Mouse (Mus musculus): ENCODE measurements around the gene Olfr1448. TPM values are rescaled to one million over a fixed set of nuclear protein-coding genes. Genes with fewer than 3 reads are reported as not detected.
"Not testable (repeated sequence)": the region's sequence is repeated elsewhere in the genome, so short reads cannot be mapped to it uniquely, and the experiment has no call there.

Gene Olfr1448
- total RNA-seq (2021), result not detected
- long read RNA-seq, experiment 1, result 0 reads
- long read RNA-seq, experiment 2, result 0 reads

DNA sequence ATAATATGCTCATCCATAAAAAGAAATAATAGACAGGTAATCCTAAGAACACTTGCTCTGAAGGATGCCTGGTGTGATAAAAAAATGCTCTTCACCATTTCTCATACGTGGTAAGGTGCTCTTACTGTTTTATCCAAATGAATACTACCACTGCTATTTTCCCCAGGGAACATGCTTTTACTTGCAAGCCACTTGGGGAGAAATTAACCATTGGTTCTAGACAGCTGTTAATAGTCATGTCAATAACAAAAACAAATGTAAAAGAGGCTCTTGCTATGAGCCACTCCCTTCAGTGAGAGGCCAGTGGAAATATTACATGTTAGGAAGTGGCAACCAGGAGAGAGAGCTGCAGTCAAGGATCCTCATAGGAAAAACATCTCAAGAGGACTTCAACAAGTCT is at the start of gene Olfr1448:
Gene Olfr1448, minus strand, starts transcription at position 101 of the 400 bp plus-strand sequence.
- DNase-seq (ENCODE audit: low spot score in 2 of 2), result no peak

DNA sequence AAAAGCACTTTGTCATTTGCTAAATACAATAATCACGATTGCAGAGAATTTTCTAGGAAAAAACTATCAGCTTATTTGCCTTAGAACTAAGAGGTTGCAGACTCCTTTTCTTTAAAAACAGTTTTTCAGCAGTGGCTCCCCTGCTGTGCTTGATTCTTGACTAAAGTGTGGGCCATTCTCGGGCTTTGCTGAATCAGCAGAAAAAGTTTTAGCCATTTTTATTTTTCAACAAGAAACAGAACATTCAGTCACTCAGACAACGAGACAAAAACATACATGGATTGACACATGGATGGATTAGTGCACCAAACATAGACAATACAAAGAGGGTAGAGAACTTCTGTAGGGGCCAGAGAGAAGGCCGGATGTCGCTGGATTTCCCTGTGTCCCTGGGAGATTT is 45.9 kb upstream of the Olfr1448 start:
- DNase-seq (ENCODE audit: low spot score in 2 of 2), result not testable (repeated sequence)

GRCm38 (mm10) chr19:12949958-12950357 is 25.7 kb upstream of the Olfr1448 start, which contains the start of gene Olfr1450:
Gene Olfr1450 (plus strand): TSS chr19:12950258.
- no peak for DNase-seq (ENCODE audit: low spot score in 2 of 2)

- DNase-seq (ENCODE audit: low spot score in 2 of 2), result no peak
Observed at GRCm38 (mm10) chr19:12930540-12930939, 6.3 kb upstream of the Olfr1448 start, which contains the start of gene Olfr1449. Gene Olfr1449 (plus strand): TSS chr19:12930840.

DNA sequence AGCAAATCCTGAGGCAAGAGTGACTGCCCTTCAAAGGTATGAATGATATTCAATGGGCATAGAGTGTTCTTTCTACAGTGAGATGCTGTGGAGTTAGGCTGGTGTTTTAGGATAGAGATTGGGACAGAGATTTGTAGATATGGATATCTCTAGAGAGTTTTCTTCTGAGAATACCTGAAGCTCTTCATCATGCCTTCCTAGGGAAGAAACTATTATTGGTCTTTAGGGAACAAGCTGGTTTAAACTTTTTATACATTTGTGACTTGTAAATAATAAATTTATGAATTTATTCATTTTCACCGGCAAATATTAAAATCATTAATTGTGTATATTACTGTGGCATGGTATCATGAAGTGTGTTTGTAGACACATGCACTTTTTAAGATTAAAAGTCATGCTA is 20.6 kb downstream of the Olfr1448 start, which contains the start of gene Olfr1447:
Gene Olfr1447, minus strand, starts transcription at position 101 of the 400 bp plus-strand sequence.
- no peak for DNase-seq (ENCODE audit: low spot score in 2 of 2)

DNA sequence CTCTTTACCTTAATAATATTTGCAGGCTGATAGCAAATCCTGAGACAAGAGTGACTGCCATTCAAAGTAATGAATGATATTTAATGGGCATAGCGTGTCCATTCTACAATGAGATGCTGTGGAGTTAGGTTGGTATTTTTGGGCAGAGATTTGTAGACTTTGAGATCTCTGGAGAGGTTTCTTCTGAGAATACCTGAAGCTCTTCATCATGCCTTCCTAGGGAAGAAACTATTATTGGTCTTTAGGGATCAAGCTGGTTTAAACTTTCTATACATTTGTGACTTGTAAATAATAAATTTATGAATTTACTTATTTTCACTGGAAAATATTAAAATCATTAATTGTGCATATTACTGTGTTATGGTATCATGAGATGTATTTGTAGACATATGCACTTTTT is 30.8 kb downstream of the Olfr1448 start, which contains the start of gene Olfr1446:
Gene Olfr1446, minus strand, starts transcription at position 101 of the 400 bp plus-strand sequence.
- DNase-seq (ENCODE audit: low spot score in 2 of 2), result no peak

DNA sequence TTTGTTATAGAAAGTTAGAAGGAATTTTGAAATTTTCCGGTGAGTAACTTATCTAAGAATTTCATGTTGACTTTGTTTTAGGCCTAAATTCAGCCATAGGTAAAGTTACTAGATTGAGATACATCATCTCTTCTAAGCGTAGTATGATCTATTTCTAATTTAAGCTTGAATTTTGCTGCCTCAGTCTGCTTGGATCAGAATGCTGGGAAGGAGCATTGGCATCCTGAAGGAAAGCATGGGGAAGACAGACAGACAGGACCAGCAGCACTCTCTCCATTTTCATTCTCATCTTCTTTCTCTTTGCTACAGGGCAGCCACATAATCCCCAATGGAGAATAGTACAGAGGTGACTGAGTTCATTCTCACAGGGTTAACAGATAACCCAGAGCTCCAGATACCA is 40.7 kb downstream of the Olfr1448 start, which contains the start of gene Olfr1445:
Gene Olfr1445, plus strand, starts transcription at position 301 of the 400 bp plus-strand sequence.
- DNase-seq (ENCODE audit: low spot score in 2 of 2), result no peak

Other genes starting within 250 kb of the Olfr1448 start
- not detected for gene Olfr1443, start 246.3 kb downstream of the Olfr1448 start, total RNA-seq (2021)
- not detected for gene Keg1, start 228.6 kb downstream of the Olfr1448 start, total RNA-seq (2021)
- 1 to 10 TPM; 2.9 to 3.1 TPM for gene Cntf, start 158.8 kb downstream of the Olfr1448 start, total RNA-seq (2021)
- gene Zfp91, start 128.3 kb downstream of the Olfr1448 start, total RNA-seq (2021), result 10 to 100 TPM; 88.4 to 89.6 TPM
- 1 to 10 TPM; 1.2 to 1.8 TPM for gene Lpxn, start 128.2 kb downstream of the Olfr1448 start, total RNA-seq (2021)
- not detected for gene Gm5244, start 77.7 kb downstream of the Olfr1448 start, total RNA-seq (2021)
- gene Olfr1444, start 67.1 kb downstream of the Olfr1448 start, total RNA-seq (2021), result not detected
- gene Olfr1445, start 40.6 kb downstream of the Olfr1448 start, total RNA-seq (2021), result not detected
- not detected for gene Olfr1446, start 30.9 kb downstream of the Olfr1448 start, total RNA-seq (2021)
- gene Olfr1447, start 20.7 kb downstream of the Olfr1448 start, total RNA-seq (2021), result not detected
- not detected for gene Olfr1449, start 6.4 kb upstream of the Olfr1448 start, total RNA-seq (2021)
- not detected for gene Olfr1450, start 25.8 kb upstream of the Olfr1448 start, total RNA-seq (2021)
- not detected for gene Olfr1451, start 70.6 kb upstream of the Olfr1448 start, total RNA-seq (2021)
- not detected for gene Olfr1453, start 103.9 kb upstream of the Olfr1448 start, total RNA-seq (2021)
- gene Olfr1454, start 136.2 kb upstream of the Olfr1448 start, total RNA-seq (2021), result not detected
- gene Olfr1457, start 173.5 kb upstream of the Olfr1448 start, total RNA-seq (2021), result not detected
- gene Olfr1458, start 182.4 kb upstream of the Olfr1448 start, total RNA-seq (2021), result not detected
- gene Olfr1459, start 225.1 kb upstream of the Olfr1448 start, total RNA-seq (2021), result under 1 TPM; 0.16 to 0.19 TPM
- not detected for gene Olfr1461, start 238.6 kb upstream of the Olfr1448 start, total RNA-seq (2021)